18 mouse cellular contexts compared by ENCODE assay signal in the genomic region with DNA sequence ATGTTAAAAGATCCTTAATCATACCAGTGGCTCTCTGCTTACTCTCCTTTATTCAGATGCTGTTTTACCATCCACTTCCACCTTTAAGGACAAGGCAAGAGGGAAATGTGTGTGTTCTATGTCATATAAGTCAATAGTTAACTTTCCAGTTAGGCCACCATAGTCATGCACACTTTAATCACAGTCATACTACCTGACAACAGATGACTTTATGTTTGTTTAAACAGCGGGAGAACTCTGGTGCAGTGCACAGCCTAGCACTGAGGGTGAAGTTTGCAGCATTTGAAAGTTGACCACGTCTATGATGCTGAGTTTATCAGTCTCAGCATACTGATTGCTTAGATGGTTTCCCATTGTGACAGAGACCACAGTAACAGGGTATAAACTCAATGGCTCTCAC.
"Had no signal": no experiment of that assay in that cellular context is flagged by ENCODE, and none has a peak within 500 bp of the region (broad histone marks: within the 10 kb centered on the region; RNA-seq: fewer than 3 reads in every experiment).

No protein-coding gene starts in this region.

- H3K4me1 ChIP-seq: megakaryocyte, embryonic 14.5 days; neural tube, embryonic 12.5 days; stomach, embryonic 15.5 days had no signal

- H3K4me2 ChIP-seq: lung, embryonic 15.5 days; midbrain, embryonic 11.5 days; midbrain, embryonic 13.5 days; midbrain, embryonic 15.5 days; neural tube, embryonic 12.5 days; stomach, embryonic 15.5 days had no signal

- H3K4me3 ChIP-seq: lung, embryonic 15.5 days; megakaryocyte, embryonic 14.5 days; midbrain, embryonic 13.5 days; midbrain, embryonic 15.5 days; neural tube, embryonic 12.5 days; stomach, embryonic 15.5 days had no signal

- H3K27me3 ChIP-seq: lung, embryonic 15.5 days; megakaryocyte, embryonic 14.5 days; midbrain, embryonic 13.5 days; midbrain, embryonic 15.5 days; neural tube, embryonic 12.5 days; stomach, embryonic 15.5 days had no signal

- H3K27ac ChIP-seq: lung, embryonic 15.5 days; macrophage; midbrain, embryonic 13.5 days; midbrain, embryonic 15.5 days; neural tube, embryonic 12.5 days; stomach, embryonic 15.5 days; stomach, postnatal 0 days had no signal

- H3K9me3 ChIP-seq: lung, embryonic 15.5 days; midbrain, embryonic 13.5 days; midbrain, embryonic 15.5 days; neural tube, embryonic 12.5 days; stomach, embryonic 15.5 days had no signal

- ATAC-seq: liver, postnatal 0 days; lung, postnatal 0 days; midbrain, embryonic 13.5 days; midbrain, embryonic 15.5 days had no signal

- H3K36me3 ChIP-seq: lung, embryonic 15.5 days; midbrain, embryonic 13.5 days; midbrain, embryonic 15.5 days; neural tube, embryonic 12.5 days; stomach, embryonic 15.5 days had no signal

- DNase-seq: liver, postnatal 0 days; lung, adult 2 months; lung, postnatal 14 days; lung, postnatal 36 days; right cerebral cortex, postnatal 14 days; thymus, adult 18-20 months; thymus, postnatal 25 days; thymus, postnatal 4 days had no signal

- H3K9ac ChIP-seq: liver, postnatal 0 days; lung, embryonic 15.5 days; midbrain, embryonic 13.5 days; midbrain, embryonic 15.5 days; neural tube, embryonic 12.5 days; stomach, embryonic 15.5 days had no signal
